Mouse (Mus musculus): ENCODE measurements around the gene F5.

DNA sequence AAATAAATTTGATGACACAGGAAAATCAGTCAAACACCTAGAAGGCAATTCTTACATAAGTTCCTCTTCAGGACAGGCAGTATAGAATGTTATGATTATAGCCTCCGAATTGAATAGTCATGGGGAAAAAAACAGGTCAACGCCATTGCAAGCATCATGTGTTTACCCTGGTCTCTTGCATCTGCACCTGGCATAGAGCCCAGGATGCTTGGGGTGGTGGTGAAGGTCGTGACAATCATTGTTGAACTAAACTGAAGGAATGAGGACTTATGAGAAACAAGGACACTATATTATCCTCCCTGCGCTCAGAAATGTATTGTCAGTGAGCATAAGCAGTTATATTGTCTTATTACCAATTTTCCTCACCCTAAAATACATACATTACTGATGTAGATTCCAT lies 17.2 kb downstream of the F5 start:
- no peak for TF ChIP-seq EP300 (optimal IDR thresholded peaks at IDR 0.05)
- TF ChIP-seq CTCF (IDR thresholded peaks at IDR 0.05; ENCODE audit: low read depth) = no peak
